ENCODE assay signal across 22 mouse cellular contexts in the genomic region with DNA sequence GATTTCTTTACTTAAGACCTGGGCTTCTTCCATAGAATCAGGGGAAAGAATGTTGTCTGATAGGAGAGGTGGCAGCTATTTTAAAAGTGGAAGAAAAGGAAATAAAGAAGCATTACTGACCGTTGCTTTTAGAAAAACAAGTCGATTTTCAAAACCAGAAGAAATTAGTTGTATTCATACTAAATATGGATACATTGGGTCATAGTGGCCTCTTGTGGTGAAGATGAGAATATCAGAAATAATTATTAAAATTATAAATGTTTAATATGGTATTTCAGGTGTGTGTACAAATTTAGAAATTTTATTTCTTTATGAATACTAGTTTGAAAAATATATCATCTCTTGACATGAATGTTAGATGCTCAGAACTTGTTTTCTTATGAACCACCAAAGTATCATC.
A peak's percentile ranks its signal among the peaks of the same experiment; 100 is the strongest.
DNase-seq lines count a peak whose midpoint lies in the region; ATAC-seq and TF ChIP-seq lines count a peak whose summit lies in the region.
"Had no signal": no experiment of that assay in that cellular context is flagged by ENCODE, and none has a peak within 500 bp of the region (broad histone marks: within the 10 kb centered on the region; RNA-seq: fewer than 3 reads in every experiment).

No protein-coding gene starts in this region.

- H3K9ac ChIP-seq in hindbrain, postnatal 0 days (replicated peaks; ENCODE audit: low read length), result no peak overlapping the region
- H3K9ac ChIP-seq in hindbrain, embryonic 11.5 days (ENCODE audit: low read depth, low read length), result no peak overlapping the region
- H3K9ac ChIP-seq in lung, postnatal 0 days (replicated peaks; ENCODE audit: low read depth), result no peak overlapping the region
- H3K9ac ChIP-seq: embryonic facial prominence, embryonic 15.5 days; heart, embryonic 15.5 days; neural tube, embryonic 13.5 days had no signal

- TF ChIP-seq CTCF in hindbrain, postnatal 0 days (IDR thresholded peaks at IDR 0.05; ENCODE audit: low read depth), result peak; percentile 48
- 0 out of 2 replicates have a peak, but pooled peaks have one; percentile 5 for TF ChIP-seq CTCF in lung, postnatal 0 days (IDR thresholded peaks at IDR 0.05)
- TF ChIP-seq CTCF in Patski (IDR thresholded peaks at IDR 0.05), result peak; percentile 6

- no peak for TF ChIP-seq EP300 in lung, postnatal 0 days (IDR thresholded peaks at IDR 0.05)

- no peaks in the 10 kb centered on the region for H3K9me3 ChIP-seq in hindbrain, postnatal 0 days (ENCODE audit: low read length)
- no peaks in the 10 kb centered on the region for H3K9me3 ChIP-seq in hindbrain, embryonic 11.5 days (ENCODE audit: control insufficient read depth, low read length)
- no peaks in the 10 kb centered on the region for H3K9me3 ChIP-seq in lung, postnatal 0 days (ENCODE audit: low read length)
- H3K9me3 ChIP-seq: embryonic facial prominence, embryonic 15.5 days; heart, embryonic 15.5 days; hindbrain, embryonic 10.5 days; midbrain, embryonic 10.5 days; neural tube, embryonic 13.5 days had no signal

- H3K36me3 ChIP-seq in hindbrain, postnatal 0 days (ENCODE audit: insufficient read depth, low read length), result no peaks in the 10 kb centered on the region
- H3K36me3 ChIP-seq in hindbrain, embryonic 11.5 days (ENCODE audit: control insufficient read depth, insufficient read depth, low read length), result no peaks in the 10 kb centered on the region
- no peaks in the 10 kb centered on the region for H3K36me3 ChIP-seq in lung, postnatal 0 days (ENCODE audit: insufficient read depth, low read length)
- H3K36me3 ChIP-seq: embryonic facial prominence, embryonic 15.5 days; heart, embryonic 15.5 days; hindbrain, embryonic 10.5 days; midbrain, embryonic 10.5 days; neural tube, embryonic 13.5 days had no signal

- no peak overlapping the region for H3K4me2 ChIP-seq in hindbrain, postnatal 0 days (ENCODE audit: low read depth, low read length)
- H3K4me2 ChIP-seq in hindbrain, embryonic 11.5 days (replicated peaks; ENCODE audit: low read depth, low read length), result no peak overlapping the region
- H3K4me2 ChIP-seq in lung, postnatal 0 days (replicated peaks; ENCODE audit: low read depth, low read length), result no peak overlapping the region
- H3K4me2 ChIP-seq: embryonic facial prominence, embryonic 15.5 days; heart, embryonic 15.5 days; neural tube, embryonic 13.5 days had no signal

- no peaks in the 10 kb centered on the region for H3K27me3 ChIP-seq in hindbrain, postnatal 0 days (ENCODE audit: insufficient read depth, low read length)
- no peaks in the 10 kb centered on the region for H3K27me3 ChIP-seq in hindbrain, embryonic 11.5 days (ENCODE audit: control insufficient read depth, insufficient read depth, low read length)
- H3K27me3 ChIP-seq in lung, postnatal 0 days (replicated peaks; ENCODE audit: insufficient read depth, low read length), result no peaks in the 10 kb centered on the region
- H3K27me3 ChIP-seq in Patski, result peaks cover 34% of the 10 kb centered on the region
- H3K27me3 ChIP-seq: embryonic facial prominence, embryonic 15.5 days; heart, embryonic 15.5 days; neural tube, embryonic 13.5 days had no signal

- 25% methylated on average over 2 of the region's 2 CpGs for WGBS in hindbrain, postnatal 0 days
- WGBS in hindbrain, embryonic 11.5 days, result 78% methylated on average over 2 of the region's 2 CpGs
- 35% methylated on average over 2 of the region's 2 CpGs for WGBS in lung, postnatal 0 days

- peak; percentile 14 for DNase-seq in embryo, embryonic 11 days
- DNase-seq in embryo, embryonic 9.5 days (ENCODE audit: extremely low spot score), result no peak
- DNase-seq in hindbrain, postnatal 0 days (ENCODE audit: low spot score), result peak; percentile 41
- DNase-seq in hindbrain, embryonic 11.5 days (ENCODE audit: low spot score), result no peak
- peak; percentile 15 for DNase-seq in lung, postnatal 0 days (ENCODE audit: low spot score)
- DNase-seq in lung, postnatal 36 days, result no peak
- no peak for DNase-seq in Patski (ENCODE audit: low read depth, low spot score)
- DNase-seq in cerebellum, adult 18-20 months, result no peak
- DNase-seq: adrenal gland, adult 8-10 months; gastrocnemius, postnatal 14 days; heart, adult 18-20 months; layer of hippocampus, postnatal 36 days; liver; lung, adult 18-20 months; spleen, adult 18-20 months; thymus, adult 2 months had no signal

- POLR2A ChIA-PET in Patski (lab: Charles Lee), result no interaction called here

- ATAC-seq in hindbrain, postnatal 0 days, result no peak
- no peak for ATAC-seq in hindbrain, embryonic 11.5 days (ENCODE audit: low FRiP score)
- no peak for ATAC-seq in lung, postnatal 0 days
- ATAC-seq in Patski, result no peak

- CTCF ChIA-PET in Patski (lab: Charles Lee), result interaction anchor here (1.1 kb wide), 1 partner anchor 9 kb away, joined by 3 read pairs; no protein-coding TSS in a partner anchor

- H3K27ac ChIP-seq in hindbrain, postnatal 0 days, result no peak overlapping the region
- H3K27ac ChIP-seq in hindbrain, embryonic 11.5 days (ENCODE audit: low read depth, low read length), result no peak overlapping the region
- H3K27ac ChIP-seq in lung, postnatal 0 days (ENCODE audit: low read length), result no peak overlapping the region
- H3K27ac ChIP-seq: embryonic facial prominence, embryonic 15.5 days; heart, embryonic 15.5 days; hindbrain, embryonic 10.5 days; macrophage; midbrain, embryonic 10.5 days; neural tube, embryonic 13.5 days had no signal

- no peak overlapping the region for H3K4me3 ChIP-seq in hindbrain, postnatal 0 days (ENCODE audit: low read length)
- no peak overlapping the region for H3K4me3 ChIP-seq in hindbrain, embryonic 11.5 days (ENCODE audit: low read depth, low read length)
- H3K4me3 ChIP-seq in lung, postnatal 0 days (ENCODE audit: low read depth, low read length), result no peak overlapping the region
- H3K4me3 ChIP-seq: embryonic facial prominence, embryonic 15.5 days; heart, embryonic 15.5 days; hindbrain, embryonic 10.5 days; midbrain, embryonic 10.5 days; neural tube, embryonic 13.5 days had no signal

- H3K4me1 ChIP-seq in hindbrain, postnatal 0 days (ENCODE audit: insufficient read depth, low read length), result no peaks in the 10 kb centered on the region
- no peaks in the 10 kb centered on the region for H3K4me1 ChIP-seq in hindbrain, embryonic 11.5 days (replicated peaks; ENCODE audit: control insufficient read depth, insufficient read depth, low read length)
- no peaks in the 10 kb centered on the region for H3K4me1 ChIP-seq in lung, postnatal 0 days (ENCODE audit: insufficient read depth, low read depth, low read length)
- H3K4me1 ChIP-seq: embryonic facial prominence, embryonic 15.5 days; heart, embryonic 15.5 days; hindbrain, embryonic 10.5 days; midbrain, embryonic 10.5 days; neural tube, embryonic 13.5 days had no signal

- in situ Hi-C loops in Patski (cut with MboI; ENCODE audit: low pct_unique_long_range_greater_than_20kb), result no loop called here

Comparison
In these comparisons a context has a peak if more than half of its experiments do, and no peak if none do; other contexts are left out.
1. DNase-seq: peak in embryo, embryonic 11 days (single experiment), hindbrain, postnatal 0 days (single experiment) and lung, postnatal 0 days (single experiment); none in embryo, embryonic 9.5 days (single experiment), hindbrain, embryonic 11.5 days (single experiment), lung, postnatal 36 days (single experiment), Patski (single experiment) and cerebellum, adult 18-20 months (0 of 2).
2. Peak in every context shown above with its lines, with median percentiles within 50 percentile points of each other: CTCF ChIP-seq.